Mouse (Mus musculus): ENCODE results near the gene Ttll13. TPM values are rescaled to one million over a fixed set of nuclear protein-coding genes. Genes with fewer than 3 reads are reported as not detected.

Ttll13 gene
- polyA plus RNA-seq, 1 experiment = 1.2 TPM

- 63% methylated on average over 6 of the region's 6 CpGs for WGBS
- DNase-seq = no peak
- TF ChIP-seq CTCF (IDR thresholded peaks at IDR 0.05; ENCODE audit: insufficient read depth, low read length) (no peak), POLR2A (IDR thresholded peaks at IDR 0.05; ENCODE audit: borderline replicate concordance, extremely low read depth, low read depth, low read length) (no peak)
- Histone ChIP-seq H3K4me3 (replicated peaks; ENCODE audit: extremely low read depth, low read depth, low read length) (no peak overlapping the region), H3K4me1 (ENCODE audit: control insufficient read depth, insufficient read depth, low read length) (peaks cover 9% of the 10 kb centered on the region)
Observed at GRCm38 (mm10) chr7:80209669-80210068, 36.5 kb upstream of the Ttll13 start.

- no peak for DNase-seq
- WGBS = 84% methylated on average over 4 of the region's 4 CpGs
- Histone ChIP-seq H3K4me3 (replicated peaks; ENCODE audit: extremely low read depth, low read depth, low read length) (no peak overlapping the region), H3K4me1 (ENCODE audit: control insufficient read depth, insufficient read depth, low read length) (peaks cover 9% of the 10 kb centered on the region)
- TF ChIP-seq CTCF (IDR thresholded peaks at IDR 0.05; ENCODE audit: insufficient read depth, low read length) (no peak), POLR2A (IDR thresholded peaks at IDR 0.05; ENCODE audit: borderline replicate concordance, extremely low read depth, low read depth, low read length) (no peak)
Observed at GRCm38 (mm10) chr7:80210982-80211381, 35.2 kb upstream of the Ttll13 start.

- TF ChIP-seq CTCF (IDR thresholded peaks at IDR 0.05; ENCODE audit: insufficient read depth, low read length) = no peak
- TF ChIP-seq POLR2A (IDR thresholded peaks at IDR 0.05; ENCODE audit: borderline replicate concordance, extremely low read depth, low read depth, low read length) = no peak
- peaks cover 2% of the 10 kb centered on the region for H3K4me1 ChIP-seq (ENCODE audit: control insufficient read depth, insufficient read depth, low read length)
- no peak for DNase-seq
- WGBS = 86% methylated on average over 7 of the region's 7 CpGs
- no peak overlapping the region for H3K4me3 ChIP-seq (replicated peaks; ENCODE audit: extremely low read depth, low read depth, low read length)
Observed at GRCm38 (mm10) chr7:80213604-80214003, 32.6 kb upstream of the Ttll13 start.

GRCm38 (mm10) chr7:80214459-80214858 is 31.7 kb upstream of the Ttll13 start:
- 83% methylated on average over 8 of the region's 8 CpGs for WGBS
- Histone ChIP-seq H3K4me1 (ENCODE audit: control insufficient read depth, insufficient read depth, low read length) (0 out of 2 replicates have a peak, but pooled peaks cover 2% of the 10 kb centered on the region), H3K4me3 (replicated peaks; ENCODE audit: extremely low read depth, low read depth, low read length) (no peak overlapping the region)
- TF ChIP-seq POLR2A (IDR thresholded peaks at IDR 0.05; ENCODE audit: borderline replicate concordance, extremely low read depth, low read depth, low read length) (no peak), CTCF (IDR thresholded peaks at IDR 0.05; ENCODE audit: insufficient read depth, low read length) (no peak)
- no peak for DNase-seq

- H3K4me1 ChIP-seq (ENCODE audit: control insufficient read depth, insufficient read depth, low read length) = no peaks in the 10 kb centered on the region
- TF ChIP-seq POLR2A (IDR thresholded peaks at IDR 0.05; ENCODE audit: borderline replicate concordance, extremely low read depth, low read depth, low read length) = no peak
- TF ChIP-seq CTCF (IDR thresholded peaks at IDR 0.05; ENCODE audit: insufficient read depth, low read length) = peak; percentile 88
- WGBS = 21% methylated on average over 4 of the region's 4 CpGs
- peak; percentile 78 for DNase-seq
- H3K4me3 ChIP-seq (replicated peaks; ENCODE audit: extremely low read depth, low read depth, low read length) = no peak overlapping the region
Observed at GRCm38 (mm10) chr7:80215398-80215797, 30.8 kb upstream of the Ttll13 start.

GRCm38 (mm10) chr7:80216566-80216965 is 29.6 kb upstream of the Ttll13 start:
- no peaks in the 10 kb centered on the region for H3K4me1 ChIP-seq (ENCODE audit: control insufficient read depth, insufficient read depth, low read length)
- no peak for DNase-seq
- H3K4me3 ChIP-seq (replicated peaks; ENCODE audit: extremely low read depth, low read depth, low read length) = no peak overlapping the region
- 64% methylated on average over 8 of the region's 8 CpGs for WGBS
- TF ChIP-seq CTCF (IDR thresholded peaks at IDR 0.05; ENCODE audit: insufficient read depth, low read length) = no peak
- no peak for TF ChIP-seq POLR2A (IDR thresholded peaks at IDR 0.05; ENCODE audit: borderline replicate concordance, extremely low read depth, low read depth, low read length)

- H3K4me3 ChIP-seq (replicated peaks; ENCODE audit: extremely low read depth, low read depth, low read length) = no peak overlapping the region
- 95% methylated on average over 9 of the region's 9 CpGs for WGBS
- no peaks in the 10 kb centered on the region for H3K4me1 ChIP-seq (ENCODE audit: control insufficient read depth, insufficient read depth, low read length)
- TF ChIP-seq POLR2A (IDR thresholded peaks at IDR 0.05; ENCODE audit: borderline replicate concordance, extremely low read depth, low read depth, low read length) (no peak), CTCF (IDR thresholded peaks at IDR 0.05; ENCODE audit: insufficient read depth, low read length) (no peak)
- DNase-seq = no peak
Observed at GRCm38 (mm10) chr7:80218666-80219065, 27.5 kb upstream of the Ttll13 start.

- Histone ChIP-seq H3K4me3 (replicated peaks; ENCODE audit: extremely low read depth, low read depth, low read length) (no peak overlapping the region), H3K4me1 (ENCODE audit: control insufficient read depth, insufficient read depth, low read length) (no peaks in the 10 kb centered on the region)
- DNase-seq = no peak
- no peak for TF ChIP-seq POLR2A (IDR thresholded peaks at IDR 0.05; ENCODE audit: borderline replicate concordance, extremely low read depth, low read depth, low read length)
- no peak for TF ChIP-seq CTCF (IDR thresholded peaks at IDR 0.05; ENCODE audit: insufficient read depth, low read length)
- 94% methylated on average over 9 of the region's 9 CpGs for WGBS
Observed at GRCm38 (mm10) chr7:80220237-80220797, 25.9 kb upstream of the Ttll13 start.

- H3K4me3 ChIP-seq (replicated peaks; ENCODE audit: extremely low read depth, low read depth, low read length) = no peak overlapping the region
- H3K4me1 ChIP-seq (ENCODE audit: control insufficient read depth, insufficient read depth, low read length) = no peaks in the 10 kb centered on the region
- DNase-seq = no peak
- TF ChIP-seq POLR2A (IDR thresholded peaks at IDR 0.05; ENCODE audit: borderline replicate concordance, extremely low read depth, low read depth, low read length) = no peak
- WGBS = 86% methylated on average over 4 of the region's 4 CpGs
Observed at GRCm38 (mm10) chr7:80221179-80221750, 24.9 kb upstream of the Ttll13 start.

- DNase-seq = no peak
- TF ChIP-seq POLR2A (IDR thresholded peaks at IDR 0.05; ENCODE audit: borderline replicate concordance, extremely low read depth, low read depth, low read length) = no peak
- no peak for TF ChIP-seq CTCF (IDR thresholded peaks at IDR 0.05; ENCODE audit: insufficient read depth, low read length)
- no peaks in the 10 kb centered on the region; the same call in 1 of the 2 replicates for H3K4me1 ChIP-seq (ENCODE audit: control insufficient read depth, insufficient read depth, low read length)
- no peak overlapping the region for H3K4me3 ChIP-seq (replicated peaks; ENCODE audit: extremely low read depth, low read depth, low read length)
- 96% methylated on average over 4 of the region's 4 CpGs for WGBS
Observed at GRCm38 (mm10) chr7:80227065-80227464, 19.1 kb upstream of the Ttll13 start.

All from lung, adult 2 months (tissue).